Mouse (Mus musculus) cerebellum, adult 2 months (tissue): ENCODE measurements around the gene Eif4h.

Source experiments
- CTCF ChIP-seq: fragments of 200-500 bp; IDR thresholded peaks from 2 replicates; pipeline ENCODE4 v1.5.1; 2011; ENCODE audit warnings: low read depth, mild to moderate bottlenecking, control low read depth, low read length, moderate library complexity, borderline replicate concordance; ENCODE audit not compliant: insufficient read depth
- POLR2A ChIP-seq: fragments of 200-500 bp; IDR thresholded peaks from 2 replicates; pipeline ENCODE4 v1.6.1; 2011; ENCODE audit warnings: low read length, control low read depth, borderline replicate concordance; ENCODE audit not compliant: insufficient read depth

GRCm38 (mm10) chr5:134630835-134631234, 8.5 kb downstream of the Eif4h start:
- TF ChIP-seq CTCF (no peak), POLR2A (no peak)
